8 mouse cellular contexts compared by ENCODE assay signal in genomic region chr6:70844896-70845646, GRCm38 (mm10). TPM values are rescaled to one million over a fixed set of nuclear protein-coding genes. Genes with fewer than 3 reads are reported as not detected.
DNase-seq lines count a peak whose midpoint lies in the region; ATAC-seq and TF ChIP-seq lines count a peak whose summit lies in the region.

No protein-coding gene starts in this region.

- H3K9ac ChIP-seq in embryonic facial prominence, embryonic 12.5 days, result peak overlapping the region; percentile 75
- peak overlapping the region; percentile 86 for H3K9ac ChIP-seq in hindbrain, postnatal 0 days (replicated peaks; ENCODE audit: low read length)

- no peak for TF ChIP-seq POLR2A in cerebellum, adult 2 months (IDR thresholded peaks at IDR 0.05; ENCODE audit: borderline replicate concordance, insufficient read depth, low read length)

- peak; percentile 64 to 77 for DNase-seq in cerebellum, adult 2 months
- no peak for DNase-seq in cerebellum, adult 11-12 months
- DNase-seq in ovary, adult 18-20 months (ENCODE audit: low spot score), result peak; percentile 2
- DNase-seq in ovary, postnatal 36 days (ENCODE audit: low spot score), result no peak
- peak; percentile 4 for DNase-seq in hindbrain, postnatal 0 days (ENCODE audit: low spot score)
- DNase-seq in midbrain, embryonic 10.5 days (ENCODE audit: low spot score), result no peak
- peak; percentile 57 for DNase-seq in thymus, postnatal 25 days

- H3K4me3 ChIP-seq in cerebellum, adult 2 months (replicated peaks; ENCODE audit: insufficient read depth, low read depth, low read length), result peak overlapping the region; percentile 72
- peak overlapping the region; percentile 91 for H3K4me3 ChIP-seq in embryonic facial prominence, embryonic 12.5 days
- H3K4me3 ChIP-seq in hindbrain, postnatal 0 days (ENCODE audit: low read length), result peak overlapping the region; percentile 67
- H3K4me3 ChIP-seq in midbrain, embryonic 10.5 days, result peak overlapping the region; percentile 94

- WGBS in cerebellum, adult 2 months, result 1% methylated on average over 38 of the region's 38 CpGs
- 1% methylated on average over 38 of the region's 38 CpGs for WGBS in embryonic facial prominence, embryonic 12.5 days
- WGBS in hindbrain, postnatal 0 days, result under 1% methylated on average over 38 of the region's 38 CpGs
- 1% methylated on average over 38 of the region's 38 CpGs for WGBS in midbrain, embryonic 10.5 days

- no peaks in the 10 kb centered on the region for H3K36me3 ChIP-seq in embryonic facial prominence, embryonic 12.5 days
- no peaks in the 10 kb centered on the region for H3K36me3 ChIP-seq in hindbrain, postnatal 0 days (ENCODE audit: insufficient read depth, low read length)
- no peaks in the 10 kb centered on the region for H3K36me3 ChIP-seq in midbrain, embryonic 10.5 days

- H3K27ac ChIP-seq in cerebellum, adult 2 months (ENCODE audit: insufficient read depth, low read length), result peak overlapping the region; percentile 42
- peak overlapping the region; percentile 83 for H3K27ac ChIP-seq in embryonic facial prominence, embryonic 12.5 days
- peak overlapping the region; percentile 94 for H3K27ac ChIP-seq in hindbrain, postnatal 0 days
- peak overlapping the region; percentile 89 for H3K27ac ChIP-seq in midbrain, embryonic 10.5 days (replicated peaks)

- H3K4me2 ChIP-seq in embryonic facial prominence, embryonic 12.5 days (replicated peaks), result peak overlapping the region; percentile 67
- peak overlapping the region; percentile 75 for H3K4me2 ChIP-seq in hindbrain, postnatal 0 days (ENCODE audit: low read depth, low read length)

- no peak for ATAC-seq in embryonic facial prominence, embryonic 12.5 days (ENCODE audit: insufficient number of reproducible peaks, insufficient read depth, low FRiP score, low TSS enrichment)
- ATAC-seq in hindbrain, postnatal 0 days, result no peak

- peaks cover 3% of the 10 kb centered on the region; the same call in 1 of the 2 replicates for H3K4me1 ChIP-seq in cerebellum, adult 2 months (ENCODE audit: control insufficient read depth, insufficient read depth, low read length)
- peaks cover 21% of the 10 kb centered on the region for H3K4me1 ChIP-seq in embryonic facial prominence, embryonic 12.5 days
- H3K4me1 ChIP-seq in hindbrain, postnatal 0 days (ENCODE audit: insufficient read depth, low read length), result peaks cover 10% of the 10 kb centered on the region
- H3K4me1 ChIP-seq in midbrain, embryonic 10.5 days, result peaks cover 33% of the 10 kb centered on the region

- no peaks in the 10 kb centered on the region for H3K9me3 ChIP-seq in embryonic facial prominence, embryonic 12.5 days
- no peaks in the 10 kb centered on the region for H3K9me3 ChIP-seq in hindbrain, postnatal 0 days (ENCODE audit: low read length)
- H3K9me3 ChIP-seq in midbrain, embryonic 10.5 days (replicated peaks), result no peaks in the 10 kb centered on the region

- H3K27me3 ChIP-seq in cerebellum, adult 2 months (ENCODE audit: control insufficient read depth, insufficient read depth, low read length), result no peaks in the 10 kb centered on the region
- H3K27me3 ChIP-seq in embryonic facial prominence, embryonic 12.5 days, result no peaks in the 10 kb centered on the region
- no peaks in the 10 kb centered on the region for H3K27me3 ChIP-seq in hindbrain, postnatal 0 days (ENCODE audit: insufficient read depth, low read length)
- no peaks in the 10 kb centered on the region for H3K27me3 ChIP-seq in midbrain, embryonic 10.5 days (ENCODE audit: low read depth, poor library complexity, severe bottlenecking)

- no peak for TF ChIP-seq CTCF in cerebellum, adult 2 months (IDR thresholded peaks at IDR 0.05; ENCODE audit: borderline replicate concordance, insufficient read depth, low read depth, low read length)
- TF ChIP-seq CTCF in hindbrain, postnatal 0 days (IDR thresholded peaks at IDR 0.05; ENCODE audit: low read depth), result no peak

RNA-seq across cellular contexts. Expression of gene Eif2ak3, which starts 0.8 kb away (rescaled TPM):
- 24.0 and 26.7 TPM in 2 replicates for polyA plus RNA-seq in cerebellum, adult 2 months (2012; rRNA removed)
- 12.8 and 13.5 TPM in 2 replicates for polyA plus RNA-seq in embryonic facial prominence, embryonic 12.5 days (2016; fragmentation: Nextera tagmentation; extraction: Ambion mirVana)
- total RNA-seq in hindbrain, postnatal 0 days (2014; rRNA removed), result 18.3 and 25.6 TPM in 2 replicates
- polyA plus RNA-seq in hindbrain, postnatal 0 days (2015; fragmentation: Nextera tagmentation; extraction: Ambion mirVana), result 7.6 and 8.2 TPM in 2 replicates
- 8.0 and 8.8 TPM in 2 replicates for polyA plus RNA-seq in midbrain, embryonic 10.5 days (2016; fragmentation: Nextera tagmentation; extraction: Ambion mirVana)

RNA-seq across cellular contexts. Expression of gene Rpia, which starts 53.0 kb away (rescaled TPM):
- 17.7 and 18.4 TPM in 2 replicates for polyA plus RNA-seq in cerebellum, adult 2 months (2012; rRNA removed)
- polyA plus RNA-seq in embryonic facial prominence, embryonic 12.5 days (2016; fragmentation: Nextera tagmentation; extraction: Ambion mirVana), result 3.4 and 3.5 TPM in 2 replicates
- total RNA-seq in hindbrain, postnatal 0 days (2014; rRNA removed), result 7.1 and 9.0 TPM in 2 replicates
- 1.7 and 2.2 TPM in 2 replicates for polyA plus RNA-seq in hindbrain, postnatal 0 days (2015; fragmentation: Nextera tagmentation; extraction: Ambion mirVana)
- polyA plus RNA-seq in midbrain, embryonic 10.5 days (2016; fragmentation: Nextera tagmentation; extraction: Ambion mirVana), result 1.4 and 2.1 TPM in 2 replicates

Comparison
In these comparisons a context has a peak if more than half of its experiments do, and no peak if none do; other contexts are left out.
1. DNase-seq: peak in cerebellum, adult 2 months (2 of 2), ovary, adult 18-20 months (single experiment), hindbrain, postnatal 0 days (single experiment) and thymus, postnatal 25 days (single experiment); none in cerebellum, adult 11-12 months (single experiment), ovary, postnatal 36 days (single experiment) and midbrain, embryonic 10.5 days (single experiment).
2. H3K27ac ChIP-seq: peak in every context shown above with its lines; median percentile 94 in hindbrain, postnatal 0 days; 89 in midbrain, embryonic 10.5 days; 83 in embryonic facial prominence, embryonic 12.5 days; 42 in cerebellum, adult 2 months.
3. Peak in every context shown above with its lines, with median percentiles within 50 percentile points of each other: H3K4me3 ChIP-seq.